Mouse (Mus musculus) heart, postnatal 0 days (tissue): ENCODE measurements around the gene Hephl1. TPM values are rescaled to one million over a fixed set of nuclear protein-coding genes. Genes with fewer than 3 reads are reported as not detected.

ENCODE experiments used
- ATAC-seq: fragments of 200-750 bp; cut with Nextera tagmentation; 2 replicates; pipeline ENCODE4 v1.8.0; 2017; ENCODE audit warnings: low read depth, moderate number of reproducible peaks, moderate library complexity; ENCODE audit not compliant: insufficient read depth
- DNase-seq: peaks from one replicate; pipeline ENCODE4 v3.0.0-alpha.2; 2016; ENCODE audit warnings: low spot score
- H3K27ac ChIP-seq: fragments of 300-500 bp; sonication (generic); 2 replicates; pipeline ENCODE4 v1.5.1; 2014; ENCODE audit warnings: low read depth, mild to moderate bottlenecking
- H3K27me3 ChIP-seq: fragments of 300-500 bp; sonication (generic); 2 replicates; pipeline ENCODE4 v1.6.1; 2014; ENCODE audit warnings: low read length, mixed read lengths; ENCODE audit not compliant: control insufficient read depth, insufficient read depth
- H3K36me3 ChIP-seq: fragments of 300-500 bp; sonication (generic); replicated peaks from 2 replicates; pipeline ENCODE4 v1.6.1; 2014; ENCODE audit warnings: low read length, mixed read lengths; ENCODE audit not compliant: control insufficient read depth, insufficient read depth
- H3K4me1 ChIP-seq: fragments of 300-500 bp; sonication (generic); 2 replicates; pipeline ENCODE4 v1.6.1; 2014; ENCODE audit warnings: antibody characterized with exemption; ENCODE audit not compliant: control insufficient read depth, insufficient read depth
- H3K4me2 ChIP-seq: fragments of 300-500 bp; sonication (generic); 2 replicates; pipeline ENCODE4 v1.6.1; 2014; ENCODE audit warnings: low read depth, mild to moderate bottlenecking, low read length, moderate library complexity
- H3K4me3 ChIP-seq: fragments of 300-500 bp; sonication (generic); 2 replicates; pipeline ENCODE4 v1.5.1; 2014; ENCODE audit warnings: low read depth, low read length
- H3K9ac ChIP-seq: fragments of 300-500 bp; sonication (generic); replicated peaks from 2 replicates; pipeline ENCODE4 v1.6.1; 2014; ENCODE audit warnings: low read depth, low read length, mixed read lengths
- H3K9me3 ChIP-seq: fragments of 300-500 bp; sonication (generic); replicated peaks from 2 replicates; pipeline ENCODE4 v1.6.1; 2016; ENCODE audit warnings: low read length; ENCODE audit not compliant: control insufficient read depth
- CTCF ChIP-seq: IDR thresholded peaks from 2 replicates; pipeline ENCODE4 v1.5.1; 2016; ENCODE audit warnings: antibody characterized with exemption, control low read depth, low read depth
- EP300 ChIP-seq: IDR thresholded peaks from 2 replicates; pipeline ENCODE4 v1.6.1; 2016; ENCODE audit warnings: antibody characterized with exemption, low read depth
- whole genome bisulfite sequencing: fragments of 180-500 bp; shearing (Covaris S2); extraction: QIAGEN DNeasy Blood & Tissue Kit; methylation state at CpG from one replicate; pipeline ENCODE4 v1.1.7; 2014; 5-methylcytosine and 5-hydroxymethylcytosine counted together
- polyA plus RNA-seq: library from polyadenylated mRNA; unstranded; fragments of >200 nt; fragmentation: Nextera tagmentation; extraction: Ambion mirVana; gene quantifications from 2 replicates; pipeline ENCODE4 v1.2.1, GENCODE M21; 2015
- total RNA-seq: library from RNA; depleted of rRNA; stranded (reverse); fragments of >200 nt; gene quantifications from 2 replicates; pipeline ENCODE4 v1.2.3, GENCODE M21; 2014; ENCODE audit warnings: low replicate concordance

Gene Hephl1
- total and polyA plus RNA-seq, 2 experiments from 2014 or later: 0.03 TPM; not detected in 1

GRCm38 (mm10) chr9:15068686-15069295 lies 43.1 kb downstream of the Hephl1 start:
- Histone ChIP-seq H3K4me3 (no peak overlapping the region), H3K9ac (no peak overlapping the region), H3K27ac (no peak overlapping the region), H3K36me3 (no peaks in the 10 kb centered on the region), H3K4me2 (no peak overlapping the region), H3K9me3 (no peaks in the 10 kb centered on the region), H3K4me1 (no peaks in the 10 kb centered on the region), H3K27me3 (no peaks in the 10 kb centered on the region)
- ATAC-seq (0 out of 2 replicates have a peak, but pooled peaks have one; percentile 39), DNase-seq (no peak)
- WGBS: 54% methylated on average over 6 of the region's 6 CpGs
- no peak for TF ChIP-seq EP300

- Histone ChIP-seq H3K27ac (no peak overlapping the region), H3K4me1 (no peaks in the 10 kb centered on the region), H3K4me3 (no peak overlapping the region), H3K36me3 (no peaks in the 10 kb centered on the region), H3K27me3 (no peaks in the 10 kb centered on the region), H3K4me2 (no peak overlapping the region), H3K9ac (no peak overlapping the region), H3K9me3 (no peaks in the 10 kb centered on the region)
- WGBS: 54% methylated on average over 7 of the region's 7 CpGs
- TF ChIP-seq EP300 (no peak), CTCF (no peak)
- no peak for ATAC-seq
- no peak for DNase-seq
These were observed 43.8 kb downstream of the Hephl1 start for GRCm38 (mm10) chr9:15067995-15068685.

GRCm38 (mm10) chr9:15064176-15064575 lies 47.7 kb downstream of the Hephl1 start:
- TF ChIP-seq EP300: no peak
- no peak for TF ChIP-seq CTCF
- no peak overlapping the region for H3K9ac ChIP-seq
- no peak overlapping the region for H3K4me2 ChIP-seq
- no peaks in the 10 kb centered on the region for H3K27me3 ChIP-seq
- no peak overlapping the region for H3K27ac ChIP-seq
- no peaks in the 10 kb centered on the region for H3K36me3 ChIP-seq
- no peaks in the 10 kb centered on the region for H3K9me3 ChIP-seq
- 10% methylated on average over 1 of the region's 1 CpGs for WGBS
- DNase-seq (no peak), ATAC-seq (no peak)
- H3K4me1 ChIP-seq: no peaks in the 10 kb centered on the region
- H3K4me3 ChIP-seq: no peak overlapping the region

GRCm38 (mm10) chr9:15060847-15061246 lies 51.1 kb downstream of the Hephl1 start:
- no peak overlapping the region for H3K4me3 ChIP-seq
- H3K4me1 ChIP-seq: no peaks in the 10 kb centered on the region
- no peaks in the 10 kb centered on the region for H3K27me3 ChIP-seq
- H3K36me3 ChIP-seq: no peaks in the 10 kb centered on the region
- no peak overlapping the region for H3K9ac ChIP-seq
- no peak for ATAC-seq
- WGBS: 80% methylated on average over 5 of the region's 5 CpGs
- DNase-seq: no peak
- no peak overlapping the region for H3K4me2 ChIP-seq
- H3K27ac ChIP-seq: no peak overlapping the region
- H3K9me3 ChIP-seq: no peaks in the 10 kb centered on the region
- TF ChIP-seq EP300 (no peak), CTCF (no peak)

- Histone ChIP-seq H3K9ac (no peak overlapping the region), H3K4me2 (no peak overlapping the region), H3K9me3 (no peaks in the 10 kb centered on the region), H3K4me1 (no peaks in the 10 kb centered on the region), H3K4me3 (no peak overlapping the region), H3K27ac (no peak overlapping the region), H3K27me3 (no peaks in the 10 kb centered on the region), H3K36me3 (no peaks in the 10 kb centered on the region)
- DNase-seq: no peak
- WGBS: 75% methylated on average over 6 of the region's 6 CpGs
- no peak for ATAC-seq
- TF ChIP-seq CTCF (no peak), EP300 (no peak)
These were observed 51.9 kb downstream of the Hephl1 start for GRCm38 (mm10) chr9:15060026-15060425.
